Mouse (Mus musculus) stomach, embryonic 15.5 days (tissue): ENCODE results near the gene Ttc17. TPM values are rescaled to one million over a fixed set of nuclear protein-coding genes. Genes with fewer than 3 reads are reported as not detected.

Source experiments
- ATAC-seq: fragments of 200-750 bp; cut with Nextera tagmentation; 2 replicates; pipeline ENCODE4 v1.8.0; 2017; ENCODE audit warnings: low read depth, moderate number of reproducible peaks, moderate TSS enrichment; ENCODE audit not compliant: insufficient read depth, low FRiP score
- H3K27ac ChIP-seq: fragments of 300-500 bp; sonication (generic); 2 replicates; pipeline ENCODE4 v1.5.1; 2015; ENCODE audit warnings: mild to moderate bottlenecking, inconsistent platforms
- H3K27me3 ChIP-seq: fragments of 300-500 bp; sonication (generic); replicated peaks from 2 replicates; pipeline ENCODE4 v1.6.1; 2015; ENCODE audit warnings: inconsistent platforms
- H3K36me3 ChIP-seq: fragments of 300-500 bp; sonication (generic); 2 replicates; pipeline ENCODE4 v1.6.1; 2015; ENCODE audit warnings: inconsistent platforms
- H3K4me1 ChIP-seq: fragments of 300-500 bp; sonication (generic); 2 replicates; pipeline ENCODE4 v1.6.1; 2015; ENCODE audit warnings: inconsistent platforms
- H3K4me2 ChIP-seq: fragments of 300-500 bp; sonication (generic); 2 replicates; pipeline ENCODE4 v1.6.1; 2015; ENCODE audit warnings: mild to moderate bottlenecking, inconsistent platforms
- H3K4me3 ChIP-seq: fragments of 300-500 bp; sonication (generic); replicated peaks from 2 replicates; pipeline ENCODE4 v1.5.1; 2015; ENCODE audit warnings: inconsistent platforms
- H3K9ac ChIP-seq: fragments of 300-500 bp; sonication (generic); 2 replicates; pipeline ENCODE4 v1.6.1; 2015; ENCODE audit warnings: inconsistent platforms
- H3K9me3 ChIP-seq: fragments of 300-500 bp; sonication (generic); 2 replicates; pipeline ENCODE4 v1.6.1; 2016; ENCODE audit warnings: inconsistent platforms
- WGBS: fragments of 180-500 bp; shearing (Covaris S2); methylation state at CpG from one replicate; pipeline ENCODE4 v1.1.7; 2015; 5-methylcytosine and 5-hydroxymethylcytosine counted together
- polyA plus RNA-seq: library from polyadenylated mRNA; unstranded; fragments of >200 nt; fragmentation: Nextera tagmentation; extraction: Ambion mirVana; gene quantifications from 2 replicates; pipeline ENCODE4 v1.2.1, GENCODE M21; 2015

Ttc17 gene
- polyA plus RNA-seq, 1 experiment from 2014 or later, result 15.1 TPM

DNA sequence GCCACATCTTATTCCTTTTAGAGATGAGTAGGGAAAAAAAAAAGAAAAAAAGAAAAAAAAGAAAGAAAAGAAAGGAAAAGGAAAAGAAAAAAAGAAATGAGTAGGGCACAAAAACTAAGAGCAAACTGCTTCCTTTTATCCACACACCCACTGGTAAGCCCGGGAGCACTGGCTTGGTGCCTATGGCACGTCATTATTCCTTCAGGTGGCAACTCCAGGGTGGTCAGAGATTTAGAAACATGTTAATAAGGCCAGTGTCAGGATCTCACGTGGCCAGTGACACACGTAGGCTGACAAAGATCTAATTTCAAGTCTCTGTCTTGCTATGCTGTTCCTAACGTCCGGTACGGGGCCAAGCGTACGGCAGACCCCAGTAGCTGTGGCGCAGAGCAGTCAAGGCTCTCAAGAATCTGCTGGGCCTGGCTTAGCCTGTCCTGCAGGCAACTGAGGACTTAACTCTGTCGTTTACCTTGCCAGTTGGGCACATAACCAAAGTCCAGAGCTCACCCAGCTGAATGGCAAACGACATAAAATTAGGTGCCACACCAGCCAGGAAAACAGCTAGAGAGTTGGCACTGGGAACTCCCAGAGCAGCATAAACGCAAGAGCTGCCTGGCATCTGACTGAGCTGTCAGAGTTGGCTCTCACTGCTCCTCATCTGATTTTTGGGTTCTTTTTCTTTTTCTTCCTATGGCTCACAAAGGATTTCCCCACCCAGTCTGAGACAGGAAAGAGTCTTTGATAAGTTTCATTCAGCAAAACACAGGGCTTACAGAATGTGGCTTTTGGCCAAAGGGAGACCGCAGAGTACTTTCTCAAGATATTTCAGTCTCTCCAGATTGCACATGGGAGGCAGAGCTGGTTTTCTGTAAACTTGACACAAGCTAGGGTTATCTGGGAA is 72.4 kb downstream of the Ttc17 start:
- no peak for ATAC-seq
- H3K4me1 ChIP-seq, result no peaks in the 10 kb centered on the region
- no peak overlapping the region for H3K27ac ChIP-seq
- H3K9ac ChIP-seq, result no peak overlapping the region
- WGBS, result 85% methylated on average over 14 of the region's 14 CpGs
- H3K9me3 ChIP-seq, result no peaks in the 10 kb centered on the region
- no peaks in the 10 kb centered on the region for H3K27me3 ChIP-seq
- no peak overlapping the region for H3K4me3 ChIP-seq
- H3K36me3 ChIP-seq, result peaks cover 11% of the 10 kb centered on the region
- H3K4me2 ChIP-seq, result no peak overlapping the region

DNA sequence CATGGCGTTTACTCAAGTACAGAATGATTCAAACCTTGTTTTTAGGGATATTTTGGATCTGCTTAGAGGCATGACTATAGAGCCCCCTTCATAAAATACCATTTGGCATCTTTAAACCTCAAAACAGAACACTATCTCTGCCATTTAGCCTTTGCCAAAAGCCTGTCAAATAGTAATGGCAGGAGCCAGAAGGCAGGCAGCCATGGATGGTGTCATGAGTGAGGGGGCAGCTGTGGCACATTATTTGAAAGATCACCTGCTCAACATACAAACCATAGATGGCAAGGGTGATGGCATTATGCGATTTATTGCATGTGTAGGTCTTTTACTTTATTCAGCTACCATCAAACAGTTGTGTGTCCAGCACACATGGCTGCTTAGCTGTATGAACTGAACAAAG is 73.4 kb downstream of the Ttc17 start:
- no peak overlapping the region for H3K4me3 ChIP-seq
- ATAC-seq, result no peak
- no peaks in the 10 kb centered on the region for H3K9me3 ChIP-seq
- H3K4me2 ChIP-seq, result no peak overlapping the region
- no peak overlapping the region for H3K27ac ChIP-seq
- H3K4me1 ChIP-seq, result no peaks in the 10 kb centered on the region
- H3K9ac ChIP-seq, result no peak overlapping the region
- WGBS, result 97% methylated on average over 2 of the region's 2 CpGs
- no peaks in the 10 kb centered on the region for H3K27me3 ChIP-seq
- peaks cover 12% of the 10 kb centered on the region for H3K36me3 ChIP-seq

DNA sequence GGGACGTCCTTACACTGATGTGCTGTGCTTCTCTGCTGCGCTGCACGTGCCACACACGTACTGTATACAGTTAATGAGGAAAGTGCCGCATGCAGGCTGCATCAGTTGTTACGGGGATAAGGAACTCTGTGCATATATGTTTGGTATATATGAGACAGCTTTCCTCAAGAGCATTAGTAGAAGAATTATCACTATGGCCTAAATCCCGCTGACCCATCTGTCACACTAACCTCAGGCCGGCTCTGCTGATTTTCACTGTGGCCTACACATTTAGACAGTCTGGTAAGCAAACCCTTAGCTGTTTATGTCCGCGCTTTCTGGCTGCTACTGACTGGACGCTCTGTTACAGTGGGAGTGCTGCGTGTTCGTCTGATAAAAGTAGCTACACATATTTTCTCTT is 77.2 kb downstream of the Ttc17 start:
- no peak overlapping the region for H3K9ac ChIP-seq
- no peak overlapping the region for H3K27ac ChIP-seq
- no peak for ATAC-seq
- H3K27me3 ChIP-seq, result no peaks in the 10 kb centered on the region
- H3K4me2 ChIP-seq, result no peak overlapping the region
- 89% methylated on average over 13 of the region's 13 CpGs for WGBS
- H3K36me3 ChIP-seq, result peaks cover 24% of the 10 kb centered on the region
- H3K9me3 ChIP-seq, result no peaks in the 10 kb centered on the region
- no peaks in the 10 kb centered on the region for H3K4me1 ChIP-seq
- no peak overlapping the region for H3K4me3 ChIP-seq

DNA sequence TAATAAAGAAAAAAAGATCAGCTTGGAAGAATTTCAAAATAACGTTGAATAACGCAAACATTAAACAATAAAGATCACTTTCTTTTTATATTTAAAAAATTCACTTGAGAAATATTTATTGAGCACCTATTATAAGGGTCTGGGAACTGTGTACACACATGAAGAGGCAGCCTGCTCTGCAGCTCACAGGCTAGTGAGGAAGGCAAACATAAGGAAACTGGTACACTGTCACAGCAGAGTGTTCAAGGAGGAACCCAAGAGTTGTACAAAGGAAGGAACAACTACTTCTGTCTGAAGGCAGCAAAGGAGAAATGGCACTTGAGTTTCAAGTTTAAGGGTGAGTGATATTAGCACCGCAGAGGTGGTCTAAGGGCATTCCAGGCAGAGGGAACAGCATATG is 78.7 kb downstream of the Ttc17 start:
- 93% methylated on average over 3 of the region's 3 CpGs for WGBS
- Histone ChIP-seq H3K9me3 (no peaks in the 10 kb centered on the region), H3K9ac (no peak overlapping the region), H3K4me2 (no peak overlapping the region), H3K4me3 (no peak overlapping the region), H3K4me1 (no peaks in the 10 kb centered on the region), H3K27me3 (no peaks in the 10 kb centered on the region), H3K36me3 (peaks cover 31% of the 10 kb centered on the region), H3K27ac (no peak overlapping the region)
- no peak for ATAC-seq

DNA sequence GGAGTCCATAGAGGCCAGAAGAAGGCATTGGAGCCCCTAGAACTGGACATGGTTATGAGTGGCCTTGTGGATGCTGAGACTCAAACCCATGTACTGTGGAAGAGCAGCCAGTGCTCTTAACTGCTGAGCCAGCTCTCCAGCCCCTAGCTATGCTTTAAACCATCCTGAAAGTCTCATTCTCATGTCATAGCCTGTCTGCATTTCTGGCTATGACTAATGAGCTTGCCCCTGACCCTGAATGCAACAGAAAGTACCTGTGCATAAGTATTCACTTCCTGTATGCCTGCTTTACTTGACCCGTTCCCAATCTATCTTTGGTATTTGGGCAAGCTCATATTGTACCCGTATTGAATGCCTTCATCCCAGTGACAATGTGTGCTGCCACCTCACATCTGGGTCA is 86.7 kb downstream of the Ttc17 start:
- Histone ChIP-seq H3K9ac (no peak overlapping the region), H3K4me2 (no peak overlapping the region), H3K9me3 (no peaks in the 10 kb centered on the region), H3K4me1 (no peaks in the 10 kb centered on the region), H3K36me3 (peaks cover 28% of the 10 kb centered on the region), H3K27ac (no peak overlapping the region), H3K27me3 (no peaks in the 10 kb centered on the region), H3K4me3 (no peak overlapping the region)
- 69% methylated on average over 2 of the region's 2 CpGs for WGBS
- ATAC-seq, result no peak

DNA sequence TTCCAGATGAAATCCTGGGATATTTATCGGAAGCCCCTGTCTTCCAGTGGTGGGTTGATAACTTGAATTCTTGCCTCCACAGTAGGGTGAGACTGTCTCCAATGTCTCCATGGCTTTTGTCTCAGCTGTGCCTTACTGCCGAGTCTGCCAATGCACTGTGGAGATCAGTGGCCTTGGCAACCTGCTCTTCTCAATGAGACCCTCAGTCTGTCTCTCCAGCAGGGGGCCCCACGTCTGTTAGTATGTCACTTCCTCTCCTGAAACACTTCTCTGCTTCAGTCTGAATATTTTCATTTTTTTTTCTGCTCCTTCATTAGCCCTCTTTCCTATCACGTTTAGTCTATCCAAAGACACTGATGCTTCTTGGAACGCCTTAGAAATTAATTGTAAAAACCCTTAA is 90.0 kb downstream of the Ttc17 start:
- no peaks in the 10 kb centered on the region for H3K27me3 ChIP-seq
- H3K36me3 ChIP-seq, result peaks cover 15% of the 10 kb centered on the region
- H3K9me3 ChIP-seq, result no peaks in the 10 kb centered on the region

DNA sequence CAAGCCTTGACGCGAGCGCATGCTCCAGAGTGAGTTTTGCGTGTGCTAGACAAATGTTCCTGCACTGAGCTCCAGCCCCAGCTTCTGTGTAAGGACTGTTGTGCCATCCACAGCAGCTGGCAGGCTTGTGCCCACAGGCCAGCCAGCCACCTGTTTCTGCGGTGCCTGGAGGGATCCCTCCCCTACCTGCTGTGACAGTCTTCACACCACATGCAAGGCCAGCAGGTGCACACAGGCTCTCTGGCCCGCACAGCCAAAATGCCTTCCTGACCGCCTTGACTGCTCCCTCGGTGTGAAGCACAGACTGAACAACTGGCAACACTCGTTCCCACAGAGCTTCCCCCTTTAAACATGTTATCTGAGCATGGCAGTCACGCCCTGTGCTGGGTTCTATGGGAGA is 102.5 kb downstream of the Ttc17 start:
- no peak overlapping the region for H3K4me2 ChIP-seq
- no peaks in the 10 kb centered on the region for H3K4me1 ChIP-seq
- 89% methylated on average over 10 of the region's 10 CpGs for WGBS
- no peak for ATAC-seq
- no peak overlapping the region for H3K9ac ChIP-seq
- no peak overlapping the region for H3K27ac ChIP-seq
- H3K9me3 ChIP-seq, result no peaks in the 10 kb centered on the region
- no peak overlapping the region for H3K4me3 ChIP-seq
- H3K36me3 ChIP-seq, result peaks cover 23% of the 10 kb centered on the region
- H3K27me3 ChIP-seq, result no peaks in the 10 kb centered on the region

More for the DNA sequence above, 90.0 kb downstream of the Ttc17 start:
- WGBS, result 68% methylated on average over 5 of the region's 5 CpGs
- H3K27ac ChIP-seq, result no peak overlapping the region
- no peak overlapping the region for H3K9ac ChIP-seq
- no peak overlapping the region for H3K4me2 ChIP-seq
- no peak overlapping the region for H3K4me3 ChIP-seq
- ATAC-seq, result no peak
- H3K4me1 ChIP-seq, result no peaks in the 10 kb centered on the region

DNA sequence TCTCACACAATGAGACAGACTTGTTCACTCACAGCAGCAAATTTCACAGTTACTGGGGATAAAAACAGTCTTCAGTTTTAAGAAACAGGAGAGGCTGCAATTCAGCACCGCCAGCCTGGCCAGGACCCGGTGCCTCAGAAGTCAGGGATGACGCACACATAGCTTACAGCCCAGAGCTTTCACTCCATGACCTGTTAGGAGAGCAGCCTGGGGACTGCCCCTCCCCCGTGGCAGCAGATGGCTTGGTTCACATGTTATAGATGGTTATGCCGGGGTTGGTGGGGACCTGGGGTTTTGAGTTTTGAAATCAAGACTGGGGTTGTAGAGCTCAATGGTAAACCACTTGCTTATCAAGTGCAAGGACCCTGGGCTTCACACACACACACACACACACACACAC is 104.1 kb downstream of the Ttc17 start:
- ATAC-seq, result peak; percentile 56; the same call in 1 of the 2 replicates
- Histone ChIP-seq H3K36me3 (peaks cover 23% of the 10 kb centered on the region), H3K4me2 (no peak overlapping the region), H3K27me3 (no peaks in the 10 kb centered on the region), H3K4me3 (no peak overlapping the region), H3K9me3 (no peaks in the 10 kb centered on the region), H3K4me1 (no peaks in the 10 kb centered on the region), H3K27ac (no peak overlapping the region), H3K9ac (no peak overlapping the region)
- 65% methylated on average over 5 of the region's 5 CpGs for WGBS

DNA sequence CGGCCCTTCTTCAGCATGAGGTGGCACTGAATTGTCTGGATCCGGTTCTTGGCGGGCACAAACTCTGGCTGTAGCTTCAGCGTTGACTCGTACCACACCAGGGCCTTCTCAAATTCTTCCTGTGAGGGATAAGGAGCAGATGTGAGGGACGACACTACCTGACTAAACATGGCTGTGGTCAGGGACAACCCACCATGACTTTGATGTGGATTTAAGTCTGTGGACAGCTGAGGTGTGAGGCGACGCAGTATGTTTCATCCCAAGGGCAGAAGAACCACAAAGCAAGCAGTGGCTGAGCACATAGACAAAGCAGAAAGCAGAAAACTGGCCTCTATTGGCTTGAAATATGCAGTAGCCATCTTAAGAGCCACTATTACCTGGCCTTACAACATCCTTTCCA is 104.7 kb downstream of the Ttc17 start:
- no peak overlapping the region for H3K4me3 ChIP-seq
- 94% methylated on average over 8 of the region's 8 CpGs for WGBS
- ATAC-seq, result no peak

DNA sequence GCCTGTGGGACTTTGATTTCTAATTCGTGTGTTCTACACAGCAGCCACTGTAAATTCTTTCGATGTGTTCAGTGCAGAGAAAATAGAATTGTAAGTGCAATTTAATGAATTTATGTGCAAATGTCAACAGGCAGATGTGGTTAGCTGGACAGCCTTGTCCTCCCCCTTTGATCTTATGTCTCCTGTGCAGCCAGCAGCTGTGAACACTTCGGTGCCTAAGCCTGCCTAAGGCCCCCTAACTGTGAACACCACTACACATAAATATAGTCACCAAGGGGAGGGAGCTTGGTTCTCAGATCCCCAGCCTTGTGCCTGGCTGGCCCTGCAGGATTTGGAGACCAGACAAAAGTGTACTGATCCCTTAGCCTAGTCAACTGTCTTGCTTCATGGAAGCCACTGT is 109.0 kb downstream of the Ttc17 start:
- Histone ChIP-seq H3K4me1 (no peaks in the 10 kb centered on the region), H3K9me3 (no peaks in the 10 kb centered on the region), H3K27me3 (no peaks in the 10 kb centered on the region), H3K4me2 (no peak overlapping the region), H3K9ac (no peak overlapping the region), H3K27ac (no peak overlapping the region), H3K4me3 (no peak overlapping the region), H3K36me3 (peaks cover 14% of the 10 kb centered on the region)
- ATAC-seq, result no peak
- 61% methylated on average over 3 of the region's 3 CpGs for WGBS

More for the DNA sequence above, 104.7 kb downstream of the Ttc17 start:
- no peak overlapping the region for H3K4me2 ChIP-seq
- H3K36me3 ChIP-seq, result peaks cover 23% of the 10 kb centered on the region
- H3K9me3 ChIP-seq, result no peaks in the 10 kb centered on the region
- no peaks in the 10 kb centered on the region for H3K4me1 ChIP-seq
- no peak overlapping the region for H3K9ac ChIP-seq
- H3K27me3 ChIP-seq, result no peaks in the 10 kb centered on the region
- H3K27ac ChIP-seq, result no peak overlapping the region

DNA sequence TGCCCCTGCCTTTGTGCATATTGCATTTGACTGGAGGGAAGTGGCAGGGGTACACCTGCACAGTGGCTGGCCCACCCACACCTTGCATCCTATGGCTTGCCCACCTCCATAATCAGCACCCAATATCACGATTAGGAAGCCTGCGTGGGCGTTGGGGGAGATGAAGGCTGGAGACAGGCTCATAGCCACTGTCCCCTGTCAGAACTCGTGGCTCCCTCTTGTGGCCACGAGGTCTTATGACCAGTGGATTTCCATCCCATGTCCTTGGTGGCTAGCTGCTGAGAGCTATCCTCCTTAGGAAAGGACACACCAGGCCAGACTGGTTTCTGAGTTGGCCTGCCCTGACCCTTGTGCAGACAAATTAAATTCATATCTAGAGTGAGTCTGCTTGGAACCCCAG is 116.0 kb downstream of the Ttc17 start:
- Histone ChIP-seq H3K9me3 (no peaks in the 10 kb centered on the region), H3K4me2 (no peak overlapping the region), H3K9ac (no peak overlapping the region), H3K36me3 (no peaks in the 10 kb centered on the region), H3K4me1 (no peaks in the 10 kb centered on the region), H3K4me3 (no peak overlapping the region), H3K27ac (no peak overlapping the region), H3K27me3 (no peaks in the 10 kb centered on the region)
- no peak for ATAC-seq
- WGBS, result 0% methylated on average over 5 of the region's 5 CpGs

DNA sequence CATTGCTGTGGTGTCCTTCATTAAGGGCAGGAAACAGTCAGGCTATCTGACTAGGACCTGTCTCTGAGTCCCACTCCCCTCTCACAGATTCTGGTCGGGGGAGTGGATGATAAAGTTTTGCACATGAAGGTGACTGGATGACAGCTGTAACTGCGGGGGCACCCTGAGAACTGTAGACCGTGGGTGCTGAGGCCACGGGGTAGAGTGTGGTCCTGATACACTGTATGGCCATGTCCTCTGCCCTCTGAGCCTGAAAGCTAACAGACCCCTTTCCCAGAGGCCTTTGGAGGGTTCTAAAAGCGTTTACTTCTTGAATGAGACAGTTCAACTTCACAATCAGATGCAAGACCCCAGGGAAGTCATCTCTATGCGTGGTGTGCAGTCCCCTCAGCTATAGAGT is 116.8 kb downstream of the Ttc17 start:
- Histone ChIP-seq H3K4me2 (no peak overlapping the region), H3K27me3 (no peaks in the 10 kb centered on the region), H3K9ac (no peak overlapping the region), H3K9me3 (no peaks in the 10 kb centered on the region), H3K4me1 (no peaks in the 10 kb centered on the region), H3K36me3 (no peaks in the 10 kb centered on the region), H3K27ac (no peak overlapping the region), H3K4me3 (no peak overlapping the region)
- no peak for ATAC-seq
- 65% methylated on average over 6 of the region's 6 CpGs for WGBS
